Mouse (Mus musculus) stomach, postnatal 0 days (tissue): ENCODE measurements around the gene Pin1.

Experiments
- CTCF ChIP-seq: IDR thresholded peaks from 2 replicates; pipeline ENCODE4 v1.5.1; 2016; ENCODE audit warnings: antibody characterized with exemption, low read depth, mild to moderate bottlenecking, moderate library complexity
- EP300 ChIP-seq: optimal IDR thresholded peaks from 2 replicates; pipeline ENCODE3; 2016; ENCODE audit warnings: antibody characterized with exemption

DNA sequence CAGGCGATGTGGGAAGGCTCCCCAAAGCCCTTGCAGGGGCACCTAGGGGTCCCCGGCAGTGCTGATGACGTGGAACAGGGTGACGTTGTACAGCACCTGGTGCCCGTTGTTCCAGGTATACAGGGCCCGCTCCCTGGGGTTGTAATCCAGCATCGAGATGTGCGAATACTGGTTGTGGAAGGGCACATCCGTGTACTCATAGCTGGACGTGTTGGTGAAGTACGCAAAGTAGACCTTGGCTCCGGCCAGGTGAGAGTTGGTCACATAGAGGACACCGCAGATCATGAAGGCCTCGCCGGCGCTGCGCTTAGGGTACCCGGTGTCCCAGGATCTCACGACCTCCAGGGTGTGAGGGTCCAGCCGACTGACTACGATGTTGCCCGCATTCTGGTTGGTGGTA, 16.2 kb downstream of the Pin1 start:
- TF ChIP-seq CTCF (no peak), EP300 (no peak)
